Mouse (Mus musculus) heart, postnatal 0 days (tissue): ENCODE results near the gene Mmp2.

Experiments used
- CTCF ChIP-seq: IDR thresholded peaks from 2 replicates; pipeline ENCODE4 v1.5.1; 2016; ENCODE audit warnings: antibody characterized with exemption, control low read depth, low read depth
- EP300 ChIP-seq: IDR thresholded peaks from 2 replicates; pipeline ENCODE4 v1.6.1; 2016; ENCODE audit warnings: antibody characterized with exemption, low read depth

GRCm38 (mm10) chr8:92896611-92897010, 69.5 kb downstream of the Mmp2 start:
- TF ChIP-seq CTCF (no peak), EP300 (no peak)
